Mouse (Mus musculus) forebrain, embryonic 13.5 days (tissue): ENCODE measurements around the gene Tango6. TPM values are rescaled to one million over a fixed set of nuclear protein-coding genes. Genes with fewer than 3 reads are reported as not detected.
"Not testable (repeated sequence)": the region's sequence is repeated elsewhere in the genome, so short reads cannot be mapped to it uniquely, and the experiment has no call there.

Experiments
- ATAC-seq: fragments of 200-750 bp; cut with Nextera tagmentation; 2 replicates; pipeline ENCODE4 v1.8.0; 2017
- H3K27ac ChIP-seq: fragments of 300-500 bp; sonication (generic); 2 replicates; pipeline ENCODE4 v1.5.1; 2015; ENCODE audit warnings: inconsistent platforms, mild to moderate bottlenecking, moderate library complexity
- H3K27me3 ChIP-seq: fragments of 300-500 bp; sonication (generic); 2 replicates; pipeline ENCODE4 v1.6.1; 2015; ENCODE audit warnings: mild to moderate bottlenecking, inconsistent platforms
- H3K36me3 ChIP-seq: fragments of 300-500 bp; sonication (generic); 2 replicates; pipeline ENCODE4 v1.6.1; 2015; ENCODE audit warnings: mild to moderate bottlenecking, inconsistent platforms; ENCODE audit not compliant: poor library complexity, severe bottlenecking
- H3K4me1 ChIP-seq: fragments of 300-500 bp; sonication (generic); 2 replicates; pipeline ENCODE4 v1.6.1; 2015; ENCODE audit warnings: inconsistent platforms
- H3K4me2 ChIP-seq: fragments of 300-500 bp; sonication (generic); 2 replicates; pipeline ENCODE4 v1.6.1; 2015; ENCODE audit warnings: inconsistent platforms, mild to moderate bottlenecking, moderate library complexity
- H3K4me3 ChIP-seq: fragments of 300-500 bp; sonication (generic); 2 replicates; pipeline ENCODE4 v1.5.1; 2015; ENCODE audit warnings: mild to moderate bottlenecking, inconsistent platforms
- H3K9ac ChIP-seq: fragments of 300-500 bp; sonication (generic); 2 replicates; pipeline ENCODE4 v1.6.1; 2015; ENCODE audit warnings: mild to moderate bottlenecking, inconsistent platforms
- H3K9me3 ChIP-seq: fragments of 300-500 bp; sonication (generic); replicated peaks from 2 replicates; pipeline ENCODE4 v1.6.1; 2016; ENCODE audit warnings: inconsistent platforms
- WGBS: fragments of 180-500 bp; shearing (Covaris S2); methylation state at CpG from one replicate; pipeline ENCODE4 v1.1.7; 2015; 5-methylcytosine and 5-hydroxymethylcytosine counted together
- polyA plus RNA-seq: library from polyadenylated mRNA; unstranded; fragments of >200 nt; fragmentation: Nextera tagmentation; extraction: Ambion mirVana; gene quantifications from 2 replicates; pipeline ENCODE4 v1.2.1, GENCODE M21; 2015

The Tango6 gene
- polyA plus RNA-seq, 1 experiment from 2014 or later, result 6.0 TPM

- peak overlapping the region; percentile 40 for H3K27ac ChIP-seq
- WGBS, result under 1% methylated on average over 55 of the region's 63 CpGs
- peaks cover 41% of the 10 kb centered on the region for H3K27me3 ChIP-seq
- H3K36me3 ChIP-seq, result peaks cover 12% of the 10 kb centered on the region
- peak; percentile 57 for ATAC-seq
- H3K4me1 ChIP-seq, result peaks cover 29% of the 10 kb centered on the region
- peak overlapping the region; percentile 95 for H3K4me2 ChIP-seq
- peak overlapping the region; percentile 63 for H3K4me3 ChIP-seq
- H3K9ac ChIP-seq, result peak overlapping the region; percentile 73
- no peaks in the 10 kb centered on the region for H3K9me3 ChIP-seq
These were observed 187.9 kb downstream of the Tango6 start for GRCm38 (mm10) chr8:106870537-106871327.

- Histone ChIP-seq H3K36me3 (peaks cover 15% of the 10 kb centered on the region), H3K4me1 (peaks cover 28% of the 10 kb centered on the region), H3K4me2 (peak overlapping the region; percentile 95), H3K4me3 (peak overlapping the region; percentile 63), H3K27me3 (peaks cover 41% of the 10 kb centered on the region), H3K9ac (peak overlapping the region; percentile 73), H3K27ac (peak overlapping the region; percentile 11), H3K9me3 (no peaks in the 10 kb centered on the region)
- 0% methylated on average over 15 of the region's 15 CpGs for WGBS
- ATAC-seq, result peak; percentile 22; the same call in 1 of the 2 replicates
These were observed 188.6 kb downstream of the Tango6 start for GRCm38 (mm10) chr8:106871328-106871926.

DNA sequence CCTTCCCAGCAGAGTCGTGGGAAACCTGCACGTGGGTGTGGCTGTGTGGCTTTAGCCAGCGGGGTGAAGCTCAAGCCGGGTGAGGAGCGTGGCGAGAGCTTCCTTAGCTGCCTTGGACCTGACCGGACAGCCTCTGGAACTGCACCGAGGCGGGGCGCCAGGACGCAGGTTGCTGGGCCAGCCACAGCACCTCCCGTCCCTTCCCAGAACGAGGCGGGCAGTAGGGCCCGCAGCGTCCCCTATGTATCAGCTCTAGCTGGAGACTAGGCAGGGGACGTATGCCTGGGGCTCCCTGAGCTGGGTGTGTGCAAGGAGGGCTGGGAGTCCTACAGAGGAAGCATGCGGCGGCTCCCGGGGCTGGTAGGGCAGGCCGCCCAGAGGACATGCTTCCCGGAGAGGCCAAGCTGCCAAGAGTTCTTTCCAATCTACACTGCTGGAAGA, 189.1 kb downstream of the Tango6 start:
- Histone ChIP-seq H3K27ac (peak overlapping the region; percentile 11), H3K4me2 (peak overlapping the region; percentile 95), H3K4me1 (peaks cover 28% of the 10 kb centered on the region), H3K9me3 (no peaks in the 10 kb centered on the region), H3K27me3 (peaks cover 41% of the 10 kb centered on the region), H3K4me3 (peak overlapping the region; percentile 63), H3K36me3 (peaks cover 20% of the 10 kb centered on the region), H3K9ac (peak overlapping the region; percentile 73)
- 0% methylated on average over 22 of the region's 22 CpGs for WGBS
- peak; percentile 68 for ATAC-seq

- Histone ChIP-seq H3K36me3 (peaks cover 25% of the 10 kb centered on the region), H3K27ac (no peak overlapping the region), H3K4me1 (peaks cover 28% of the 10 kb centered on the region), H3K27me3 (peaks cover 41% of the 10 kb centered on the region), H3K4me2 (peak overlapping the region; percentile 95), H3K9me3 (no peaks in the 10 kb centered on the region), H3K4me3 (peak overlapping the region; percentile 63), H3K9ac (peak overlapping the region; percentile 73)
- WGBS, result 10% methylated on average over 8 of the region's 8 CpGs
- no peak for ATAC-seq
These were observed 189.7 kb downstream of the Tango6 start for GRCm38 (mm10) chr8:106872454-106873034.

DNA sequence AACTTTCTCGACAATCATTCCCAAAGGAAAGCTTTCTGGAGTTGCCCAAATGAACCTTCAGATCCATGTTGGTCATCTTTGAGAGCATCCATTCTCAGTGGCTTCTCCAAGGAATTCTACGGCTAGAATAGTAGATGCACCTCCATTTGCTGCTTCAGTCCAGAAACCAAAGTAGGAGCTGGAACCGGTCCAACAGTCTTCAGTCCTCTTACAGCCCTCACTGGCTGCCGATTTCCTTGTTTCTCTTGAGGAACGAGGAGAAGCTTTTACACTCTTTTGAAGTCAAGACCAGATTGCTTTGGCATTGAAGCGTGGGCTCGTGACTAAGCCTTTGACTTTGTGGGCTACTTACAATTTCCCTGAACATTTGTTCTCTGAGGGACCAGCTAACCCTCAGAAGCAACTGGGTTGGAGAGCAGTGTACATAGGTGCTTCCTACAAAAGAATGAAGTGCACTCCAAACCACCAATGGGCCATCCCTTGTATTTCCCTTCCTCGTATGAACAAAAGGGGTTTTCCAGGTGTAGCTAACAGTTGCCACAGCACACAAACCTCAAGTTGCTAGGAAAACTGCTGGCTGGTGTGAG, 197.3 kb downstream of the Tango6 start:
- Histone ChIP-seq H3K4me3 (no peak overlapping the region), H3K9me3 (no peaks in the 10 kb centered on the region), H3K27me3 (no peaks in the 10 kb centered on the region), H3K4me1 (no peaks in the 10 kb centered on the region), H3K4me2 (no peak overlapping the region), H3K27ac (no peak overlapping the region), H3K36me3 (peaks cover 87% of the 10 kb centered on the region), H3K9ac (no peak overlapping the region)
- WGBS, result 90% methylated on average over 8 of the region's 8 CpGs
- ATAC-seq, result no peak

DNA sequence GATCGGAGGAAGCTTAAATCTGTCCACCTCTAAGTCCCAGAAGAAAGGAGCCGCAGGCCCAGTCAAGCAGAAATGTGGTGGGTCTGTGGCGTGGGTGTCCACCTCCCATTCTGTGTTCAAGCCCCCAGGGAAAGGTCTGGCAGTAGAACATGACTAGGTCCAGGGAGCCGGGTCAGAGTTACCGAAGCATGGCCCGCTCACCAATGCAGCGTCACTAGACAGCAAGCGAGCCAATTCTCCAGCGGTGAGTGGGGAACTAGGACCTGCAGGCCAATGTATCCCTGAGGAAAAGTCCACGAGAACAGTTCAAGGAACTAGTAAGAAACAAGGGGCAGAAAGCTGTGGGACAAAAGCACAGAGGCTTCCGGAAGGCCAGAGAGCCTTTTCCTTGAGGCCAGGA, 201.2 kb downstream of the Tango6 start:
- H3K4me2 ChIP-seq, H3K27ac ChIP-seq, H3K4me3 ChIP-seq, H3K27me3 ChIP-seq, H3K4me1 ChIP-seq, ATAC-seq, H3K9ac ChIP-seq, H3K9me3 ChIP-seq: not testable (repeated sequence)
- H3K36me3 ChIP-seq, result peaks cover 76% of the 10 kb centered on the region
- WGBS, result 93% methylated on average over 11 of the region's 11 CpGs

DNA sequence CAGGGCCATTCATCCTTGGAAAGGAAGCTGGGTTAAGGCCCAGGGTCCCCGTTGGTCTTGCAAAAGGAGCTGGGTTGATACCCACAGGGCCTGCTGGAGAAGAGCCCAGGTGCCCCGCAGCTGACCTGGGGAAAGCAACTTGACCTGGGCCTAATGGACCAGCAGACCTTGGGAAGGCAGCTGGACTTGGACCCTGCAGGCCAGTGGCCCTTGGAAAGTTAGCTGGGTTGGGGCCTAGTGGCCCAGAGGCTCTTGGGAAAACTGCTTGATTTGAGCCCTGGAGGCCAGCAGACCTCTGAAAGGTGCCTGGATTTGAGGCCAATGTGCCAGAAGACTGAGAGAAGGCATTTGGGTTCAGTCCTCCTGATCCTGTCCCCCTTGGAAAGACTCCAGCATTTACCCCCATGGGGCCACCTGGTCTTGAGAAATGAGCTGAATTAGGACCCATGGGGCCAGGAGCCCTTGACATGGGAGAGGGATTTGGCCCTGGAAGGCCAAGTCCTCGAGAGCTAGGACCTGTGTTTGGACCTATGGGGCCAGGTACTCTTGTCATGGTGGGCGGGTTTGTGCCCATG, 202.0 kb downstream of the Tango6 start:
- H3K9ac ChIP-seq, H3K4me3 ChIP-seq, H3K27me3 ChIP-seq, H3K9me3 ChIP-seq, ATAC-seq, H3K27ac ChIP-seq, H3K4me1 ChIP-seq, H3K4me2 ChIP-seq: not testable (repeated sequence)
- WGBS, result 90% methylated on average over 4 of the region's 4 CpGs
- H3K36me3 ChIP-seq, result peaks cover 68% of the 10 kb centered on the region

- peaks cover 15% of the 10 kb centered on the region for H3K4me1 ChIP-seq
- no peak overlapping the region for H3K9ac ChIP-seq
- H3K4me3 ChIP-seq, result no peak overlapping the region
- H3K27me3 ChIP-seq, result no peaks in the 10 kb centered on the region
- H3K27ac ChIP-seq, result no peak overlapping the region
- no peak overlapping the region for H3K4me2 ChIP-seq
- H3K9me3 ChIP-seq, result no peaks in the 10 kb centered on the region
- peaks cover 42% of the 10 kb centered on the region for H3K36me3 ChIP-seq
- 47% methylated on average over 5 of the region's 5 CpGs for WGBS
- ATAC-seq, result peak; percentile 85
These were observed 204.7 kb downstream of the Tango6 start for GRCm38 (mm10) chr8:106887336-106888189.

GRCm38 (mm10) chr8:106888803-106889202, 205.9 kb downstream of the Tango6 start:
- H3K4me1 ChIP-seq, result peaks cover 15% of the 10 kb centered on the region
- H3K4me2 ChIP-seq, result no peak overlapping the region
- H3K36me3 ChIP-seq, result peaks cover 31% of the 10 kb centered on the region
- H3K27me3 ChIP-seq, result no peaks in the 10 kb centered on the region
- H3K27ac ChIP-seq, result no peak overlapping the region
- no peak overlapping the region for H3K4me3 ChIP-seq
- WGBS, result 92% methylated on average over 3 of the region's 3 CpGs
- no peaks in the 10 kb centered on the region for H3K9me3 ChIP-seq
- no peak overlapping the region for H3K9ac ChIP-seq
- no peak for ATAC-seq

DNA sequence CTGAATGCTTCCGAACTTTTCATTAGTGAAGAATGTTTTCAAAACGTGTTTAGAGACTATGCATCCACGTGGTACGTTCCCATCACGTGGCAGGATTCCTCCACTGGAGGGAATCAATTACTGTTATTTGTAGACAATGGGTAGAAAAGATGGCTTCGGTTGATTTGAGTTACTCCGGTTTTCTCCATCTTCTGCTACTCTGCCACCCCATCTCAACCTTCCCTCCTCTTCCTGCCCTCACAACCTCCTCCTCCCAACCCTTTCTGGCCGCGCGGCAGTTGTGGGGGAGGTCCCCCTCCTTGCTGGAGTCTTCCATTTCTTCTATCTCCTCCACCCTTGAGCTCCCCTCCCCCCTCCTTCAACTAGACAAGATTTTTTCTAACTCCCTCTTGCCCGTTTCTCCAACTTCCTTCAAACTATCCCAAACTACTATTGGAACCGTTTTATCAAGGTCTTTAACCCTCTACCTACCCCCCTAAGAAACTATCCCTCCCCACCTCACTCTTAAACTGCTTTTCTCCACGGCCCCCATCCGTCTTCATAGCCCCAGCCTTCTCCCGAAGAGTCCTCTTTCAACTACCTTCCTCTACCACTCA, 209.4 kb downstream of the Tango6 start:
- under 1% methylated on average over 15 of the region's 15 CpGs for WGBS
- ATAC-seq, result no peak
- H3K36me3 ChIP-seq, result peaks cover 12% of the 10 kb centered on the region; the same call in 1 of the 2 replicates

More for the DNA sequence above, 209.4 kb downstream of the Tango6 start:
- peaks cover 23% of the 10 kb centered on the region for H3K4me1 ChIP-seq
- H3K27ac ChIP-seq, result peak overlapping the region; percentile 95
- peak overlapping the region; percentile 97 for H3K4me3 ChIP-seq
- peak overlapping the region; percentile 80 for H3K4me2 ChIP-seq
- peak overlapping the region; percentile 97 for H3K9ac ChIP-seq
- no peaks in the 10 kb centered on the region for H3K27me3 ChIP-seq
- no peaks in the 10 kb centered on the region for H3K9me3 ChIP-seq
